Mouse (Mus musculus) heart, adult 9 months (tissue): ENCODE measurements around the gene Smyd1.

Experiments used
- DNase-seq, 2 experiments: peaks; one replicate each; pipeline ENCODE4 v3.0.0; 2022; ENCODE audit warnings: low spot score in 2 of 2

Smyd1 gene

GRCm38 (mm10) chr6:71208691-71209090, 113.3 kb downstream of the Smyd1 start:
- DNase-seq: no peak

- DNase-seq: no peak
Observed at GRCm38 (mm10) chr6:71204166-71204565, 117.9 kb downstream of the Smyd1 start.

- no peak for DNase-seq
Observed at GRCm38 (mm10) chr6:71203674-71204073, 118.4 kb downstream of the Smyd1 start.

- DNase-seq: no peak
Observed at GRCm38 (mm10) chr6:71201925-71202324, 120.1 kb downstream of the Smyd1 start.

GRCm38 (mm10) chr6:71199612-71200011, 122.4 kb downstream of the Smyd1 start, which contains the start of gene Fabp1:
Gene Fabp1 (plus strand): TSS chr6:71199827.
- DNase-seq: no peak

- no peak for DNase-seq
Observed at GRCm38 (mm10) chr6:71197636-71198535, 124.1 kb downstream of the Smyd1 start.

- DNase-seq: no peak
Observed at GRCm38 (mm10) chr6:71196107-71196506, 125.9 kb downstream of the Smyd1 start.

- DNase-seq: no peak
Observed at GRCm38 (mm10) chr6:71193151-71193740, 128.8 kb downstream of the Smyd1 start.

GRCm38 (mm10) chr6:71190501-71190900, 131.5 kb downstream of the Smyd1 start:
- DNase-seq: no peak

- DNase-seq: no peak
Observed at GRCm38 (mm10) chr6:71189578-71189977, 132.5 kb downstream of the Smyd1 start.

GRCm38 (mm10) chr6:71184941-71185604, 137.0 kb downstream of the Smyd1 start:
- no peak for DNase-seq

GRCm38 (mm10) chr6:71180596-71180995, 141.4 kb downstream of the Smyd1 start:
- no peak for DNase-seq

- DNase-seq: no peak
Observed at GRCm38 (mm10) chr6:71172812-71173580, 149.0 kb downstream of the Smyd1 start.

- DNase-seq: peak in 1 of 2 experiments; percentile 12
Observed at GRCm38 (mm10) chr6:71166551-71167169, 155.4 kb downstream of the Smyd1 start.

- DNase-seq: no peak
Observed at GRCm38 (mm10) chr6:71164394-71164793, 157.6 kb downstream of the Smyd1 start.
